Mouse (Mus musculus): Measurements from ENCODE around the gene Svop. TPM values are rescaled to one million over a fixed set of nuclear protein-coding genes. Genes with fewer than 3 reads are reported as not detected.

Svop gene
- polyA plus RNA-seq, 1 experiment from 2014 or later: 90.0 TPM

DNA sequence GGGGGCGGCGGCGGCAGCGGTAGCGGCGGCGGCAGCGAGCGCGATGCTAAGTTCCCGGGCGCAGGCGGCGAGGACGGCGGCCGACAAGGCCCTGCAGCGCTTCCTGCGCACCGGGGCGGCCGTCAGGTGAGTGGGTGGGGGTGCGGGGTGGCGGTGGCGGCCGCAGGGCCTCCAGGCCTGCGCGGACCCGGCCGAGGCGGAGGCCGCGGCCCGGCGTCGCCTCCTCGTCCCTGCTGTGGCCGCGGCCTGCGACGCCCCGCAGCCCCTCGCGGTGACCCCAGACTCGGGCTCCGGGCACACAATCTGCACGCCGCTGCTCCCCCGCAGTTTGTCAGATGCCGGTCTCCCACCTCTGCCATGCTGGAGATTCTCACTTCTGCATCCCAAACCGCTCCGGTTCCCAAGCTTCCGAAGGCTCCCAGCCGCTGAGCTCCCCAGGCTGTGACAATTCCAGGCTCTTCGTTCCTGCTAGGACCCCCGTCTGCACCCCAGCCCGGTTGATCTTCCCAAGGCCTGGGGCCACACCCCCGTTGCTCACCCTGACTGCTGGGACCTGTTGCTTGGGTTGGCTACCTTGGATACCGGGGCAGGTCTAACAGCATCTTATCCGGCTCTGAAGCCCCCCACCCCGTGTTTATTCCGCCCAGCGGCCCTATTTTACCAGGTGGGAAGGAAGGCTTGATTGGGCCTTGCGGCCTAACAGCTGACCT, 9.2 kb upstream of the Svop start:
- peak overlapping the region; percentile 83 for H3K27ac ChIP-seq (replicated peaks)
- peaks cover 32% of the 10 kb centered on the region for H3K4me1 ChIP-seq
- peak overlapping the region; percentile 61 for H3K4me3 ChIP-seq (replicated peaks)
- 0 out of 2 replicates have a peak, but pooled peaks cover 4% of the 10 kb centered on the region for H3K27me3 ChIP-seq (replicated peaks)
- 3% methylated on average over 38 of the region's 64 CpGs for WGBS
- H3K9me3 ChIP-seq (replicated peaks): no peaks in the 10 kb centered on the region
- peaks cover 18% of the 10 kb centered on the region for H3K36me3 ChIP-seq
- peak; percentile 58 for ATAC-seq (ENCODE audit: low FRiP score)
- H3K4me2 ChIP-seq: peak overlapping the region; percentile 97
- H3K9ac ChIP-seq (replicated peaks): peak overlapping the region; percentile 81

DNA sequence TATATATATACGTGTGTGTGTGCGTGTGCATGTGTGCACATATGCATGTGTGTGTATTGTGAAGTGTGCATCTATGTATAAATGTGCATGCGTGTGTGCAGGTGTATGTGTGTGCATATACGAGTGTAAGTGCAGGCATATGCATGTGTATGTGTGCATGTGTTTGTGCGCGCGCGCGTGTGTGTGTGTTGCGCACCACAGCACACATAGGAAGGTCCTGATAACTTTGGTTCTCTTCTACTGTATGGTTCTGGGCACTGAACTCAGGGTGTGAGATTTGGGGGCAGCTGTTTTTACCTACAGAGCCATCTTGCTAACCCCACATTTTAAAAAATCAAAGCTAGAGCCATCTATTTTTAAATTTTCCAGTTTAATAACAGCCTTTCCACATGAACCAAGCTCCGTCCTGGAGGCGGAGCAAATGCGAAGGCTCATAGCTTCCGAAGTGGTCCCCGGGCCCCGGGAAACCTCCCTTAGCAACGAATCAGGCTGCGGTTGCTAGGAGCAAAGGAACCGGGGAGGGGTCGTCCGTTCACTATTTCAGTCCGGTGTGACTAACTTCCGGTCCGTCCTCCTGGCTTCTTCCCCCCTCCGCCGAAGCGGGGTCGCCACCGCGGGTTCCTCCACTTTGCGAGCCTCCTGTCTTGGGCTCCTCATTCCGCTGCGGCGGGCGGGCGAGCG, 8.5 kb upstream of the Svop start:
- Histone ChIP-seq H3K27me3 (replicated peaks) (peaks cover 4% of the 10 kb centered on the region; the same call in 1 of the 2 replicates), H3K4me1 (peaks cover 32% of the 10 kb centered on the region), H3K27ac (replicated peaks) (peak overlapping the region; percentile 83), H3K4me3 (replicated peaks) (peak overlapping the region; percentile 61), H3K9ac (replicated peaks) (peak overlapping the region; percentile 81), H3K9me3 (replicated peaks) (no peaks in the 10 kb centered on the region), H3K36me3 (peaks cover 11% of the 10 kb centered on the region), H3K4me2 (peak overlapping the region; percentile 97)
- 7% methylated on average over 37 of the region's 37 CpGs for WGBS
- peak; percentile 90 for ATAC-seq (ENCODE audit: low FRiP score)

DNA sequence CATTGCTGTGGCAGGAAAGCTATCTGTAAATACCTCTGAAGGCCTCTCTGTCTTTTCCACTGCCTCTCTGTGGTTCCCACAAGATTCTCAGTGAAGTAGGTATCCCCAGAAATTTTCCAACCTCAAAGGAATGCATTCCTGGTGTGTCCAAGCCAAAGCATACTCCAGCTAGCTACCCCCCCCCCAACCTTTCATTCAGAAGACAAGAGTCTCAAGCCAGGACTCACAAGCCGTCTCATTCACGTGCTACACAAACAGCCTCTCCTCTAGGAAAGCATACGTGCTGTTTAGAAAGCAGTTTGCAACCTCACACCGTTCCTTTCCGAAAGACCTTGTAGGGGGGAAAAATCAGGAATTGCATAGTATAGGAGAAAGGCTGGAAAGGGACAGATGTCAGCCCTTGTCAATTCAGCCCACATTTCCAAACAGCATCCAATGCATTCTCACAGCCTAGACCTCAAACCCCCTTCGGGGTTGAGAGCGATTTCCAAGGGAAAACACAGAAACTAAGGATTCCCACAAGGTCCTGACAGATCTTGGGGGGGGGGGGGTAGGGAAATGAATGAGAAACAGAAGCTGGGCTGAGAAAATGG, 853 bp downstream of the Svop start:
- Histone ChIP-seq H3K27me3 (replicated peaks) (no peaks in the 10 kb centered on the region; the same call in none of the 2 replicates), H3K9ac (replicated peaks) (peak overlapping the region; percentile 83), H3K27ac (replicated peaks) (peak overlapping the region; percentile 93), H3K9me3 (replicated peaks) (no peaks in the 10 kb centered on the region), H3K4me3 (replicated peaks) (peak overlapping the region; percentile 72), H3K4me2 (peak overlapping the region; percentile 61), H3K36me3 (no peaks in the 10 kb centered on the region), H3K4me1 (peaks cover 21% of the 10 kb centered on the region)
- WGBS: 8% methylated on average over 7 of the region's 7 CpGs
- ATAC-seq (ENCODE audit: low FRiP score): peak; percentile 22; the same call in 1 of the 2 replicates

DNA sequence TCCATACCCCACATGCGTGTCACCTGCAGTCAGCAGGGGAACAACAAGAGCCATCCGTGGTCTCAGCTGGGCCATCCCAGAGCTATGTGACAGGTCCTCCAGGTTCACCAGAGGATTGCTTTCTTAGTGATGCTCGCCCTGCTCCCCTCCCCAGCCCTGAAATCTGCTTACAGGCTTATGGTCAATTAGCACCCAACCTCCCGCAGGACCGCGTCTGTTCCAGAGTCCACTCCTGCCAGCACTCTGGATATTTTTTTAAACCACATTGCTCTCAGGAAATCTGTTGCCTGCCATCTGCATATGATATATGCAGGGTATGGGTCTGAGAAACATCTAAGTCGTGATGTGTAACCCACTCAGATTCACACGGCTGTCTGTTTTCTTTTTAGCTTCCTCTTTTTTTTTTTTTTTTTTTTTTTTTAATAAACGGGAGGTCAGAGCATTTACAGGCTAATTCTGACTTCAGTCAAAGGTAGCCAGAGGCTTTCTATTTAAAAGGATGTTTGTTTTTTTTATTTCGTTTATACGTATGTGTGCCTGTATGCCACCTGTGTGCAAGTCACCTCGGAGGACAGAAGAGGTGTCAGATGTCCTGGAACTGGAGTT, 3.4 kb downstream of the Svop start:
- Histone ChIP-seq H3K4me3 (replicated peaks) (no peak overlapping the region), H3K27ac (replicated peaks) (no peak overlapping the region), H3K9ac (replicated peaks) (no peak overlapping the region), H3K4me2 (no peak overlapping the region), H3K9me3 (replicated peaks) (no peaks in the 10 kb centered on the region), H3K36me3 (no peaks in the 10 kb centered on the region), H3K27me3 (replicated peaks) (no peaks in the 10 kb centered on the region), H3K4me1 (peaks cover 21% of the 10 kb centered on the region)
- WGBS: 77% methylated on average over 12 of the region's 12 CpGs
- ATAC-seq (ENCODE audit: low FRiP score): no peak

DNA sequence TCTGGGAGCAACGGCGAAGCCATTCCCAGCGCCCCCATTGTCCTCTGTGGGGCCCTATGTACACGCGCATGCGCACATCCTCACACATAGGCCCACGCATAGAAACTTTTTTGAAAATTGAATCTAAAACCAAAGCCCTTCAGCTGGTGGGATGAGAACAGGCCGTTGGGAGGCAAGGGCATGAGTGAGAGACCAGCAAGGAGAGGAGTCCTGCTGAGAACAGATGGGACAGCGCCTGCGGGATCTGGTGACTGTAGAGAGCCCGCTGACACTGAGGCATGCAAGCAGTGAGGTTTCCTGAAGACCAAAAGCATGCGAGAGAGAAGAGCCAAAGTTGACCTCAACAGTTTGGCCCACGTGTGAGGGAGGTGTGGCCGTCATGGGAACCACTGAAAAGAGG, 5.9 kb downstream of the Svop start:
- no peak for ATAC-seq (ENCODE audit: low FRiP score)
- Histone ChIP-seq H3K4me3 (replicated peaks) (no peak overlapping the region), H3K9ac (replicated peaks) (no peak overlapping the region), H3K27me3 (replicated peaks) (no peaks in the 10 kb centered on the region), H3K27ac (replicated peaks) (no peak overlapping the region), H3K4me2 (no peak overlapping the region), H3K36me3 (no peaks in the 10 kb centered on the region), H3K9me3 (replicated peaks) (no peaks in the 10 kb centered on the region), H3K4me1 (peaks cover 16% of the 10 kb centered on the region)
- 82% methylated on average over 14 of the region's 14 CpGs for WGBS

DNA sequence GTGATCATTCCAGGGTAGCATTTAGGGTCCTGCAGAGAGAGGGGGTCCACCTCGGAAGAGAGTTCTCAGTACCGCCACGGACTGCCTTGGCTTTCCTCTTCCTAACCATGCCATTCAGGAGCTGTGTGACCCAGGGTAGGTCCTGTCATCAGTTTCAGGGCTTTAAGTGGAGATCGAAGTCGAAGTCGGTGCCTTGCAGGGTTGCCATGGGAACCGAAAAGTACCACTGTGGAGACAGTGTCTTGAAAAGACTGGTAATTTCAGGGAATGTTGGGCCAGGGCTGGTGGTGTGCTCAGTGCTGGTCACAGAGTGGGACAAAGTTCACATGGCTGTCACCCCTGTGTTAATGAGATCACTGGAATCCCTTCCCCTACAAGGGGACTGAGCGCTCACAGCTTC, 14.4 kb downstream of the Svop start:
- no peak overlapping the region for H3K27ac ChIP-seq (replicated peaks)
- H3K27me3 ChIP-seq (replicated peaks): no peaks in the 10 kb centered on the region
- no peak overlapping the region for H3K4me3 ChIP-seq (replicated peaks)
- peaks cover 5% of the 10 kb centered on the region; the same call in 1 of the 2 replicates for H3K4me1 ChIP-seq
- no peak overlapping the region for H3K9ac ChIP-seq (replicated peaks)
- H3K4me2 ChIP-seq: no peak overlapping the region
- no peaks in the 10 kb centered on the region; the same call in 1 of the 2 replicates for H3K36me3 ChIP-seq
- ATAC-seq (ENCODE audit: low FRiP score): no peak
- no peaks in the 10 kb centered on the region for H3K9me3 ChIP-seq (replicated peaks)
- WGBS: 51% methylated on average over 8 of the region's 8 CpGs

DNA sequence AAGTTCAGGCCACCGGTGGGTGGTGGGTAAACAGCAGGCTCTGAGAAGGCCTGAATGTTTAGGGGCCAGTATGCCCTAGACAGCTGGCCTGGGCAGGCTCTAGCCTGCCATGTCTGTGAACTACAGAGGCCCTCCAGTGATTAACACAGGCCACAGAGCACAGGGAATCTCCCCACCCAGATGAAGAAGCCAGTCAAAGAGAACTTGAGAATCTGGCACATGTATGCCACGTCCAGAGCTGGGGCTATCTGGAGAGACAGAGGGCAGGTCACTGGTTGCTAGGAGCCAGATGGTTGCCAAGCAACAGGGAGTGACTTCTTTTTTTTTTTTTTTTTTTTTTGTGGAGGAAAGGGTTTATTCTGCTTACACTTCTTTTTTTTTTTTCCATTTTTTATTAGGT, 19.1 kb downstream of the Svop start:
- H3K27me3 ChIP-seq (replicated peaks): no peaks in the 10 kb centered on the region
- no peaks in the 10 kb centered on the region; the same call in 1 of the 2 replicates for H3K36me3 ChIP-seq
- no peak for ATAC-seq (ENCODE audit: low FRiP score)
- H3K4me3 ChIP-seq (replicated peaks): no peak overlapping the region
- WGBS: 53% methylated on average over 2 of the region's 2 CpGs
- no peak overlapping the region for H3K27ac ChIP-seq (replicated peaks)
- 0 out of 2 replicates have a peak, but pooled peaks cover 4% of the 10 kb centered on the region for H3K9me3 ChIP-seq (replicated peaks)
- no peak overlapping the region for H3K4me2 ChIP-seq
- peaks cover 5% of the 10 kb centered on the region; the same call in 1 of the 2 replicates for H3K4me1 ChIP-seq
- no peak overlapping the region for H3K9ac ChIP-seq (replicated peaks)

DNA sequence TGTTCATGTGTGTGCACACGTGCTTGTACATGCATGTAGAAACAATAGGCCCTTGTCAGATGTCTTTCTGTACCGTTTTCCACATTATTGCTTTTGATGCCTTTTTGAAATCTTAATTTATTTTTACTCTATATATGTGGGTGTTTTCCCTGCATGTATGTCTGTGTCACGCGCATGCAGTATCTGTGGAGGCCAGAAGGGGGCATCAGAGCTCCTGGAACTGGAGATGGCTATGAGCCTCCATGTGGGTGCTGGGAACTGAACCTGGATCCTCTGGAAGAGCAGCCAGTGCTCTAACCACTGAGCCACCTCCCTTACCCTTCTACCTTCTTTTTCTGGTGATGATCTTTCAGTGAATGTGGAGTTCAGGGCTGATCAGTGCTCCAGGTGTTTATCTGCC, 20.5 kb downstream of the Svop start:
- no peak overlapping the region for H3K9ac ChIP-seq (replicated peaks)
- WGBS: 92% methylated on average over 4 of the region's 4 CpGs

DNA sequence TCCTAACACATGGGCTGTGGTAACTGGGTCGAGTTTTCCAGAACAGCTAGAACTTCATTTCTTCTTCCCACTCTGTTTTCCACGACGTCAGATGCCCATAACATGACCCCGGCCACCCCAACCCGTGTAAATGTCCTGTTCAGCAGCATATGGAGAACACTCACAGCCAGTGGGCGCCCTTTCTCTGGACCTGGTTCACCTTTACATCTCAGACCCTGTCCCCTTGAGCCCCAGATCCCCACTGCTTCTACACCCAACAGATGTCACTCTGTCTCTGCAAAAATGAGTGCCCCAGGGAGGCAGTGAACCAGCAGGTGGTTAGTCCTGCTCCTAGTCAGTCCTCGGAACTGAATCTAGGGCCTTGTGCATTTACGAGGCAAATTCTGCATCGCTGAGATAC, 23.4 kb downstream of the Svop start:
- Histone ChIP-seq H3K27me3 (replicated peaks) (no peaks in the 10 kb centered on the region), H3K9ac (replicated peaks) (no peak overlapping the region), H3K4me3 (replicated peaks) (no peak overlapping the region), H3K27ac (replicated peaks) (no peak overlapping the region), H3K4me2 (no peak overlapping the region), H3K36me3 (peaks cover 10% of the 10 kb centered on the region), H3K4me1 (0 out of 2 replicates have a peak, but pooled peaks cover 3% of the 10 kb centered on the region), H3K9me3 (replicated peaks) (0 out of 2 replicates have a peak, but pooled peaks cover 4% of the 10 kb centered on the region)
- 74% methylated on average over 9 of the region's 9 CpGs for WGBS
- no peak for ATAC-seq (ENCODE audit: low FRiP score)

More for the DNA sequence above, 20.5 kb downstream of the Svop start:
- ATAC-seq (ENCODE audit: low FRiP score): no peak
- H3K4me3 ChIP-seq (replicated peaks): no peak overlapping the region
- 0 out of 2 replicates have a peak, but pooled peaks cover 3% of the 10 kb centered on the region for H3K4me1 ChIP-seq
- H3K27me3 ChIP-seq (replicated peaks): no peaks in the 10 kb centered on the region
- H3K4me2 ChIP-seq: no peak overlapping the region
- 0 out of 2 replicates have a peak, but pooled peaks cover 4% of the 10 kb centered on the region for H3K9me3 ChIP-seq (replicated peaks)
- no peak overlapping the region for H3K27ac ChIP-seq (replicated peaks)
- H3K36me3 ChIP-seq: no peaks in the 10 kb centered on the region; the same call in 1 of the 2 replicates

DNA sequence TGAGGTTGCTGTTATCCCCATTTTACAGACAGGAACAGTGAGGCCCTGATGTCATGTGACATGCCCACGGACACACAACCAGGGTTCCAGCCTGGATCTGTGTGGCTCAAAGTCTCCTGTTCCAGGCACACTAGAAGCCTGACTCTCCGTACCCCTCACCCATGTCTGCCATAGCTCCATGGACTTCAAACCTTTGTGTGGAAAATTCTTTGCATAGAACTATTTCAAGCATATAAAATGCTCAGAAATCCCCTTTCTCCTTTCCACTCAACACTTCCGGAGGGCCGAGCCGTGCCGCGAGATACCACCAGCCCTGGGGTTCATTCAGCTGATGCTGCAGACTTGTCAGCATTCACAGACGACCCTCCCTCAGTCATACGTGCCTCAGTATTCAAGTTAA, 23.8 kb downstream of the Svop start:
- H3K9me3 ChIP-seq (replicated peaks): 0 out of 2 replicates have a peak, but pooled peaks cover 4% of the 10 kb centered on the region
- no peaks in the 10 kb centered on the region for H3K27me3 ChIP-seq (replicated peaks)
- no peak overlapping the region for H3K27ac ChIP-seq (replicated peaks)
- no peak overlapping the region for H3K4me3 ChIP-seq (replicated peaks)
- 0 out of 2 replicates have a peak, but pooled peaks cover 3% of the 10 kb centered on the region for H3K4me1 ChIP-seq
- no peak overlapping the region for H3K9ac ChIP-seq (replicated peaks)
- H3K36me3 ChIP-seq: peaks cover 15% of the 10 kb centered on the region
- 83% methylated on average over 9 of the region's 9 CpGs for WGBS
- no peak overlapping the region for H3K4me2 ChIP-seq
- ATAC-seq (ENCODE audit: low FRiP score): no peak

DNA sequence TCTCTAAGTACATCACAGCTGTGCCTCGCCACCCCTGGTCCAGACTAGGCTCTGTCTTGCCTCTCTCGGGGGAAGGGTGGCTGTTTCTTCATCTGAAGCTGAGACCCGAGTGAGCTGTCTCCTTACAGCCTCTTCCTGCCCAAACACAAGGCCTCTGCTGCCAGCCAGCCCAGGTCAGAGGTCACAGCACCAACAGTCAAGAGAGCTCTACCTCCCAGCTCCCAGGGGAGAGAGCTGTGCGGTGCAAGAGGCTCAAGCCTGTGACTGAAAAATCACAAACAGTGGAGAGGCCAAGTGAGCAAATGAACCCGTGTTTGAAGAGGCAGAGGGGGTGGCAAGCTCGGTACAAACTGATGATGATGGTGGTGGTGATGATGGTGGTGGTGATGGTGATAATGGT, 24.8 kb downstream of the Svop start:
- Histone ChIP-seq H3K27me3 (replicated peaks) (no peaks in the 10 kb centered on the region), H3K27ac (replicated peaks) (no peak overlapping the region), H3K4me1 (no peaks in the 10 kb centered on the region), H3K4me2 (no peak overlapping the region), H3K9me3 (replicated peaks) (0 out of 2 replicates have a peak, but pooled peaks cover 4% of the 10 kb centered on the region), H3K36me3 (peaks cover 16% of the 10 kb centered on the region), H3K4me3 (replicated peaks) (no peak overlapping the region), H3K9ac (replicated peaks) (no peak overlapping the region)
- no peak for ATAC-seq (ENCODE audit: low FRiP score)
- WGBS: 61% methylated on average over 6 of the region's 6 CpGs

Data from neural tube, embryonic 15.5 days (tissue).